Mouse (Mus musculus): ENCODE measurements around the gene Lrrc74b.
"Not testable (repeated sequence)": the region's sequence is repeated elsewhere in the genome, so short reads cannot be mapped to it uniquely, and the experiment has no call there.

Lrrc74b gene

DNA sequence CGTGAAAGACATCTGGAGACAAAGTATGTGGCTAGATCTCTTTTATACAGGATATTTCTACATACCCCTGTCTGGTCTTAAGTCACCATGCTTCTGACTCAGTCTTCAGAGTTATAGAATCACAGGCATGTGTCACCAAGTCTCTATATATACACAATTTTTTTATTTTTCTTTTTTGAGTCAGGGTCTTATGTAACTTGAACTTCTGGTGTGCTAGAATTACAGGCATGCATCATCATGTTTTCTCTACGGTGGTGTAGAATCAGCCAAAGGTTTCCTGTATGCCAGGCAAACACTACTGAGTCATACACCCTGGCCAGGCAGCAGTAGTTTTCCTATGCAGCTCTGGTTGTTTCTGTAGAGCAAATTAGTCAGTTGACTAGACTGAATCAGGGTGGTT is 18.4 kb downstream of the Lrrc74b start:
- no peak for DNase-seq

DNA sequence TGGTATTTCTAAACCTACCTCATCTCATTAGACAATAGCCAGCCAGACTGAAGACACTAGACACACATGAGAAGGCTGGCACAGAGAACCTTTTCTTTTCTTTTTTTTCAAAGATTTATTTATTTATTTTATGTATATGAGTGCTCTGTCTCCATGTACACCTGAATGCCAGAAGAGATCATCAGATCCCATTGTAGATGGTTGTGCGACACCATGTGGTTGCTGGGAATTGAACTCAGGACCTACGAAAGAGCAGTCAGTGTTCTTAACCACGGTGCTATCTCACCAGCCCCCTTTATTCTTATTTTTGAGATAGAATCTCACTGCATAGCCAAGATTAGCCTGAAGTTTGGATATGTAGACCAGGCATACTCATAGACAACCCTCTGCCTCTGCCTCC is 24.5 kb downstream of the Lrrc74b start:
- DNase-seq = no peak

DNA sequence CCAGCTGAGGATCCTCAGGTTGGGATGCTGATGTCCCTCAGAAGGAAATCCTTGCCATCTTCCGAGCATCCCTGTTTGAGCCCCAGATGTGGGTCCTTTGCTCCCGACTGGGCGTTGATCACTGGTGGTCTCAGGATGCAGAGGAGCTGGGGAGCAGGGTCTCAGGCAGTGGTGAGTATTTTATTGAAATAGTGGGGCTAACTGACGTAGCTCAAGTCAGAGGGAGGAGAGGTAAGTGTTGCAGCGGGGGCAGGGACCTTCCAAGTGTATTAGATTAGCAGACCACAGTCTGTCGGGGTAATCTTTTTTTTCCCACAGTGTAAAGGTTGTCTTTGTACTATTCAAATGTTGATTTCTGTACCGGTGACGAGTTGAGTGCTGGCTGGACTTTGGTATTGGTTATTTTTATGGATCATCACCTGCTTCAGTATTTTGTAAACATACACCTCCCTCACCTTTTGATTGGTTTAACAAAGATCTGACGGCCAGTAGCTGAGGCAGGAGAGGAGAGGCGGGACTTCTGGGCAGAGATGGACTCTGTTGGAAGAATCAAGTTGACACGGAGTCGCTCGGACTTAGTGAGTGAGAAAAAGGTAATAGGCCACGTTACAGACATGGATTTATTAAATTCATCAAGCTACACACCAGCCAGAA is 28.2 kb downstream of the Lrrc74b start:
- DNase-seq = no peak

DNA sequence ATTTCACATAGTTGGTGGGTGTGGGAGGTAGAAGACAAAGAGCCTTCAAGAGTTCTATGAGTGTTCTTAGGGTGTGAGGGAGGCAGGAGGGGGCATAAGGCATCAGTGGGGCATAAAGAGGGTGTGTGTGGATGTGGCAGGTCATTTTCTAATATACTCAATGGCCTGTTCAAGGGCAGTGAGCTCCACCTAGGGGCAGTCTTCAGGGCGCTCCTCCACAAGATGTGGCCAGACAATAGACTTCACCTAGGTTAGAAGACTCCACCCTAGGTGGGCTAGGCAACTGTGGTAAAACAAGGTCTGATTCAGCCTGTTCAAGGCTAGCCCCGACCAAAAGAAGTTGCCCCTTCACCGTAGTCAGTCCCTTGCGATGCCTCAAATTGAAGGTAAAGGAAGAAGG is 28.8 kb downstream of the Lrrc74b start:
- DNase-seq = peak; percentile 38

DNA sequence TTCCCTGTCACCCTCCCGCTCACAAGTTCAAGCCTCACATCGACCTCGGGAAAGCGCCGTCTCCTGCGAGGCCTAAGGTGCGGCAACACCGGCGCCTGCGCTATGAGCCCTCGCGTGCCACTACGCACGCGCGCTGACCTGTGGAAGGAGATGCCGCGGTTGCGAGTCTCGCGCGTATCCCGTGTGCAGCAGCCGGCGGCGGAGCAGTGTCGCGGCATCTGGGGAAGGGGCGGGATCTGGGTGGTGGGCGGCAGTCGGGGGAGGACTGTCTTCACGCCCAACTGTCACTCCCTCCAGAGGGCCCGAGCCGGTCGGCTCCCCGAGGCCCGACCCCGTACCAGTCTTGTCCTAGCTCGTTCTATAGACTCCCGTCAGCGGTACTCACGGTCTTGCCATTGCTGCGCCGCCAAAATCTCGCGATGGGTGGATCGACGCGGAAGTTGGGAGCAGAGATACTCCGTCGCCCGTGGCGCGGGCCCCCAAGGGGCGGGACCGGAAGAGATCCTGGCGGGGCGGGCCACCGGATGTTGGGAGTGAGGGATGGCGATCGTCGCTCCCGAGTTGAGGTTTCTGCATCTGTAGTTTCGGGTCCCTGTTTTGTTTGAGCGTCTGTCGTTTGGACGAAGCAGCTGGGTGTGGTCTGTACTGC is 30.3 kb downstream of the Lrrc74b start, which contains the start of gene Thap7:
Thap7 (minus strand) TSS at position 497 of the 649 bp plus-strand sequence.
- DNase-seq = peak; percentile 98

DNA sequence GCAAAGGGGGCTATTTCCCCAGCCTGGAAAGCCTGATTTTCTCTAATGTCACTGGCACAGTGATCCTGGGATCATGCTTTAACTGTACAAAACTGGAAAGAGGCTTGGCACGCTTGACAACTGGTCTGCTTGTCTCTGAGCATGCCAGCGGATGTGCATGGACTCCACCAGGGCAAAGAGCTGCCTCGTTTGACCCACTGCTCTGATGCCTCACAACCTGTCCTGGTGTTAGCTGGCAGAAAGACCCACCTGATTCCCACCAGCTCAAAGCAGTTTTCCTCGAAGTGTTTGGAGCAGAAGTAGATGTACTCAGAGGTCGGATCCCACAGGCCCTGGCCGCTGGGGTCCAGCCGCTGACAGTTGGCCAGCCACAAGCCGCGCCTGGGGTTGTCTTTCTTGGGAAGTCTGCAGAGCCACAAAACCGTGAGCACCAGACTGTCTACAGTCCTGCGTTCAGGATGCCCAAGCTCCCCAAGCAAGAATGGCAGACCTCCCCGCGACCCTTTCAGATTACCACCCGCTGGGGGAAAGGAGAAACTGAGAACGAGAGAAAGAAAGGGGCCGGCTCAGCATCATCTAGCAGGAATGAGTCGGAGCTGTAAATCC is 31.0 kb downstream of the Lrrc74b start:
- DNase-seq = no peak

DNA sequence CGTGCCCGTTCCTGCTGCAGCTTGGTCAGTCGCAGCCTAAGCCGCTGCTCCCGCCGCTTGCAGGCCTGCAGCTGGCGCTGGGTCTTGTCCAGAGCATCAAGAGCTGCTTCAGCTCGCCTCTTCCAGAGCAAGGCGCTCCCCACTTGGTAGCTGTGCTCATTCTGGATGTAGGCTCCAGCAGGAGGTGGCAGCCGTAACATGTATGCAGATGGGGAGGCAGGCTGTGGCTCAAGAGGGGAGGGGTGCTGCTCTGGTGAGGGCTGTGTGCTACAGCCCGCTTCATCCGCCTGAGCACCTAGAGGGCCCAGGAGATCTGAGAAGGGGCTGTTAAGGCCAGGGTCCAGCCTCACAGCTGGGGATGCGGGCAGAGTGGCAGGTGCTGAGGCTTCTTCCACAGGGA is 32.8 kb downstream of the Lrrc74b start:
- no peak for DNase-seq

DNA sequence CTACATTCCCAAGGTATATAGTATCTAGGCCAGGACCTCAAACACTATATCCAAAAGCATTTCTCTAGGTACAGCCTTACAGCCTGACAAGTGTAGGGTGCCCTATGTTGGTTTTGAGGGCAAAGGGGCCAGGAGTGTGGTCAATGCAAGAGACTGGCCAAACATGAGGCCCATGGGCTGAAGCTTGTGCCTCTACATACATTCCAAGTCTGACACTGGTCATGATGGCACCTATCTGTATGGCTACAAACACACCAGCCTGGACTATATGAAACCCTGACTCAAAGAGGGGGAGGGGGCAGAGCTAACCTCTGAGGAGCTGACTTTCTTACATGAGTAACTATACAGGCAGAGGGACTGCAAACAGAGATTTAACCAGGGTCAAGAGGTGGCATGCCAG is 33.4 kb downstream of the Lrrc74b start:
- no peak for DNase-seq

DNA sequence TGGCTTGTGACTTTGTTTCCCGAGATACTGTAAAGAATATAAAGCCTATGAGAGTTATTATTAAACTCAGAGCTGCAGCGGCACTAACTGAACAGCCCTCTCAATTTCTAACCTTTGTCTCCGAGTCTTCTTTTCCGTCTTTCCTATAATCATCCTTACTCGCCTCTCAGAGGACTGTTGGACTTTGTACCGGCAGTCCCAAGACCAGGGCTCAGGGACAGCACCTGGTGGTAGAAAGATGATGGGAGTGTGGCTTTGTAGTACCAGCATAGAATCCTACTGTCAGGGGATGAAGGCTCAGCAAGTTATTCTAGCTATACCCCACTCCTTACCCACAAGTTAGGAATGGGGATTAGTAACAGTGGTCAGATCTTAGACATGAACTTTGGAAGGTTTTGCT is 34.8 kb downstream of the Lrrc74b start:
- no peak for DNase-seq

DNA sequence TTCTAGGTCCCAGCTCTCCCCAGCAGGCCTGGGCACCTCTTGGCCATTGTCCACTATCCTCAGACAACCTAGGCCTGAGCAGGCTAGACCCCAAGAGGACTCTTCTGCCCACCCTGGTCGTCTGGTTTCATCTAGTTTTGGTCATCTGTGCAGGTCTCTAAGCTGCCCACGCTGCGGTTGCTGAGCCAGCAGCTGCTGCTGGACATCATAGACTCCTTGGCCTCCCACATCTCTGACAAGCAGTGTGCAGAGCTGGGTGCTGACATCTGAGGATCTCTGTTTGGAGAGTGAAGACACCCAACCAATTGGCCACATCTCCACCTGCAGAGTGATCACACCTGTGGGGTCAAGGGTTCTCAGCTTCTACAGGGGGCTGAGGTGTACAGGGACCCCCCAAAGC is 35.5 kb downstream of the Lrrc74b start:
- DNase-seq = no peak

DNA sequence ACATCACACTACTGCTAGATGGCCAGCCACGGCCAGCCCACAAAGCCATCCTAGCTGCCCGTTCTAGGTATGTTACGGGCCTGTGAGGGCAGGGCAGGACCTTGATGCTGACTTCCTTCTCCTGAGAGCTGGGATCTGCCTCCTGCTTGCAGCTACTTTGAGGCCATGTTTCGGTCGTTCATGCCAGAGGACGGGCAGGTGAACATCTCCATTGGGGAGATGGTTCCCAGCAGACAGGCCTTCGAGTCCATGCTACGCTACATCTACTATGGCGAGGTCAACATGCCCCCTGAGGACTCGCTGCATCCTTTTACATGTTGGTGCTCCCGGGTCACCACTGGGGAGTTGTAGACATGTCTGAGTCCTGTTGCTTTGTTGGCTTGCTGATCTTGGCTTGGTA is 36.9 kb downstream of the Lrrc74b start:
- no peak for DNase-seq

DNA sequence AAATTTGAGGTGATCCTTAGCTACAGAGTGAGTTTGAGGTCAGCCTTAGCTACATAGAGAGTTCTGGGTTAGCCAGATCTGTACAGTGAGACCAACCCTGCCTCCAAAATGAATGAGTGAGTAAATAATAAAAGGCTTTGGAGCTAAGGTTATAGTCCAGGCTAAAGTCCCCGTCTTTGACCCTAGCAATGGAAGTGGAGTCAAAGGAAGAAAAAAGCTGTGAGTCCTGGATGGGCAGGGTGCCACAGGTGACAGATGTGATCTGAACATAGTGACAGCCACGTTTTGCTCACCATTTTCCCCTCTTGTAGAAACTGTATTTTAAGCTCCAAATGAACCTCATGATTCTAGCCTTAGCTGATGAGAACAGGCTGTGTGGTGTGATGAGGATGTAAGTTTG is 42.1 kb downstream of the Lrrc74b start:
- DNase-seq = no peak

DNA sequence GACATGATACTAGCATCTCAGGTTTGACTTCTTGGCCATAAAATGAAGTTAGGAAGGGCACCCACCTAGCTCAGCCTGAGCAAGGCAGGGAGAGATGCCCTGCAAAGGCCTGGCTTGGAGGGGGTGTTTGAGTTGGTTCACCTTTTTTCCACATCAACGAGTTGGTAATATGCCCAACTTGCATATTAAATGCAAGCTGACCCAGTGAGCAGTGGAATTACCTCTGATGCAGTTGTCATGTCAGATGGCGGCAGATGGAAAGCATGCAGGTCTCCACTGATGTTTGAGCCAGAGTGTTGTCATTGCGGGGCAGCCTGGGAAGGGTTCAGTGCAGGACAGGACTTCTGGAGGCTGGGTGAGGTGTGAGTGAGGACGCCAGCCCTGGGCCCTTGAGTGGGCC is 49.6 kb downstream of the Lrrc74b start:
- DNase-seq = no peak

DNA sequence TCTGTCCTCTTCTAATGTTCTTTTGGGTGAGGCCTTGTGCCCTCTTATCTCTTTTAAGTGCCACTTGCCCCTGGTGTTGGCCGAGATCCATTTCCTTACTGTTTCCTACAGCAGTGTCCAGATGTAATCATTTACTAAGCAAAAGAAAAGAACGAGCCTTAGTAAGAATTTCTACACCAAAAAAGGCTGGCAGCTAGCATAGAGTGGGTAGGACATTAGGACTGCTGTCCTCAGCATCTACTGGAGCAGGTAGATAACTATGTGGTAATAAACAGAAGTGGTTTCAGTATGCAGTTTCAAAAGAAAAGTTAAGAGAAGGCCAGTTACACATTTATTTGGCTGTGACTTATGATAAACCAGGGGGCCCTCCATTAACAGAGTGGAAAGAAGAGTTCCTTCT is 50.4 kb downstream of the Lrrc74b start:
- DNase-seq = no peak

DNA sequence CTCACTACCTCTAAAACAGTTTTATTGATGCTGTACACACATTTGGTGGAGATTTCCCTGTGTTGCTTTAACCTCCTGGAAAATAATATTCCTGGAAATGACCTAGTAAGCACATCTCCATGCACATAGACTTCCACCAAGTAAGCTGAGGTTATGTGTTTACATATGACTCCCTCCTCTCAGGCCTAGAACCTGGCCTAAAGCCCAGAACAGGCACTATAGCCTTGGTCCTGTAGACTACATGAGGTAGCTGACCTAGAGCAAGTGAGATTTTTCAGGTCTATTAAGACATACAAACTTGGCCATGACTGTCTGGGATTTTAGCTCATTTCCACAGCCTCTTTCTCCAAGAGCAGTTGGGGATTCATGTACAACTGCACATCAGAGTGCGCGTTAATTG is 50.9 kb downstream of the Lrrc74b start:
- DNase-seq = no peak

DNA sequence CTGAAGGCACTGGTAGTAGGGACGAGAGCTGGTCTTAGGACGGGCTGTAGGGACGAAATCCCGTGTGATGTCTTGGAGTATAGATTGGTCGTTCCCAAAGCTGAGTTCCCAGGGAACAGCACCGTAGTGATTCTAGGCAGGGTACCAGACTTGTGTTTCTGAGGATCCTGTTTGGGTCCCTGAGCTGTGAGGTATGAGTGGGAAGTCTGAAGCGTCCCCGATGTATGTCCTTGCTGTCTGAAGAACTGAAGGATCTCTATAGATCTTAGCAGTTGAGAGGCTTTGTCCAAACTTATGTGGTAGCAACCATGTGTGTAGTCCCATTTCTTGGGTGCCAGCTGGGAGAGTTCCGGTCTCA is 51.8 kb downstream of the Lrrc74b start:
- no peak for DNase-seq

DNA sequence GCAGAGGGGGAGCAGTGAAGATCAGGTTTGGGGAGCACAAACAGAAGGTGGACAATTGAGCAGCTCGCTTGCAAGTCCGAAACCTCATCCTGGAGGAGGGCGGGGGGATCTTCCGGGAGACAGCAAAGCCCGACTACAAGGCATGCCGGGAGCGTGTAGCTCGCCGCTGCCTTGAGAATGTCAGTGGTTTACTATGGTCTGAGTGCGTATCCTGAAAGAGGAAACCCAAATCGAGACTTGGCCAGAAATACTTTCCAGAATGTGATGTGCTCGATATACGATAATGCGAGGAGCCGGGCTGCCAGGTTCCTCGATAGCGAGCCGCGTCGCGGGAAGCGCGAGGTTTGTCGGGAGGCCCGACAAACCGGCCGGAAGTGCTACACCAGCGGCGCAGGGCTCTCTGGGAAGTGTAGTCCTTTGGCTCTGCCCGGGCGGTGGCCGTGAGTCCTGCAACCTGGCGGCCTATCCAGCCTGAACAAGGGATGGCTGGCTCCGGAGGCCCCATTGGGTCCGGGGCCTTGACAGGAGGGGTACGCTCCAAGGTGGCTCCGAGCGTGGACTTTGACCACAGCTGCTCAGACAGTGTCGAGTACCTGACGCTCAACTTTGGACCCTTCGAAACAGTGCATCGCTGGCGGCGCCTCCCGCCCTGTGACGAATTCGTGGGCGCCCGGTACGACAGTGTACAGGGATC is 52.4 kb downstream of the Lrrc74b start, which contains the start of gene Lztr1:
Lztr1 (plus strand) TSS at position 143 of the 694 bp plus-strand sequence.
- peak; percentile 92 for DNase-seq

DNA sequence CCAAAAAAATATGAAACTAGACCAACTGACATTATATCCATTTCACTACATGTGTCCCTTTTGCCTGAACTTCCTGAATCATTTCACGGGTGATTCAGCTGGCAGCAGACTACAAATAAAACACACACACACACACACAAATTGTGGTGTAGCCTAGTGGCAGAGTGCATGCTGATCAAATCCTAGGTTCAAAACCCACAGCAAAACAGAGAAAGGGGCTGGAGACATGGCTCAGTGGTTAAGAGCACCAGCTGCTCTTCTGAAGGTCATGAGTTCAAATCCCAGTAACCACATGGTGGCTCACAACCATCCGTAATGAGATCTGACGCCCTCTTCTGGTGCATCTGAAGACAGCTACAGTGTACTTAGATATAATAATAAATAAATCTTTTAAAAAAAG is 53.0 kb downstream of the Lrrc74b start:
- not testable (repeated sequence) for DNase-seq

DNA sequence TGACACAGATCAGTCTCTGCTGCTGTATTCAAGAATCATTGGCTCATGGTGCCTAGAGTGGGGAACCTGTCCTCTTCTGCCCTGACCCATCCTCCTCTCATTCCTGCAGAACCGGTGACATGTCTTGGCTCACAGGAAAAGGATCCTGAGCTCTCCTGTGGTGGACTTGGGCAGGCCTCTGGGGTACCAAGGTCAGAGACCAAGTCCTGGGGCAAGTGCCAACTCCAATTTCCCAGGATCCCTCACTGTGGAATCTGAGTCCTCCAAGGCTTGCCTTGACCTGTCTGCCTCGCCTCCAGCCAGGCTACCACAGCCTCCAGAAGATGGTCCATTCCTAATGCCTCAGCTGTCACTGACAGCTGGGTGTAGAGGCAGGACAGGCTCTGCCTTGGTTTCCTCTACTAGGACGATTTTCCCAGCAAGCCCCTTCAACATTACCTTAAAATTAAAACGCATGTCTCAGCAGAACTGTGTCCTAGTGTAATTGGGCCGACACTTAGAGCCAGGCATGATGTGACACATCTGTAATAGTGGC is 54.0 kb downstream of the Lrrc74b start:
- DNase-seq = no peak

DNA sequence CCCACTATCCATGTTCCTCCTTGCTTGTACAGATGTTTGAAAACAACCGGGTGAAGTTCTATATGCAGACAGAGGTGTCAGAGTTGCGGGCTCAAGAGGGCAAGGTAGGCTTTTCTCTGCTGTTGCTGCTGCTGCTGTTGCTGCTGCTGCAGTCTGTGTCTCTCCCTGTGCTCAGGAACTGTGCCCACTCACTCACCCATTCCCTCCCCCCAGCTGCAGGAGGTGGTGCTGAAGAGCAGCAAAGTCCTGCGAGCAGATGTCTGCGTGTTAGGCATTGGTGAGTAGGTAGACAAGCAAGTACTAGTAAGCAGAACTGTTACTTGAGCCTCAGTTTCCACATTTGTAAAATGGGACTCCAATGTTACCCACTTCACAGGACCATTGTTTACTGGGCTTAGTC is 58.4 kb downstream of the Lrrc74b start:
- no peak for DNase-seq

DNA sequence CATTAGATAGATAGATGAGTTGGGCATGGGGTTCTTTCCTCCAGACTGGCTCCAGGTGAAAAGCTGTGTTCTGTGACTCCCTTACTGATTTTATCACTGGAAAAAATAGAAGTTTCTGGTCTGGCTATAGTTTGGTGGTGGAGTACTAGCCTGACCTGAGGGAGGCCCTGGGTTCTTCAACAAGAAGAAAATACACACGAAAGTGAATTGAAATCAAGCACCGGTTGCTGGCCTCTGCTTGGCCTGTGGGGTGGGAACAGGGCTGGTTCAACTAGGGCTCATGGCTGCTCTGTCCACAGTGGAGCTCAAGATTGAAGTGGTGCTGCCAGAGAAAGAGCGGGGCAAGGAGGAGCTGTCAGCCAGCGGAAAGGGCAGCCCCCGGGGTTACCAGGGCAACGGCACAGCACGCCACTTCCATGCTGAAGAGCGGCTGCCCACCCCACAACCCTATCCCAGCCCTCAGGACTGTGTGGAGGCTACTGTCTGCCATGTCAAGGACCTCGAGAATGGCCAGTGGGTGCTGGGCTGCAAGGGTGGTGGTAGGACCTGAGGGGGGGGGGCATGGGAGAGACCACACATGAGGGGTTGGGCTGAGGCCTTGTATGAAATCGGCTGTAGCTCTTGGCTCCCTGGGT is 61.7 kb downstream of the Lrrc74b start:
- peak; percentile 66 for DNase-seq

DNA sequence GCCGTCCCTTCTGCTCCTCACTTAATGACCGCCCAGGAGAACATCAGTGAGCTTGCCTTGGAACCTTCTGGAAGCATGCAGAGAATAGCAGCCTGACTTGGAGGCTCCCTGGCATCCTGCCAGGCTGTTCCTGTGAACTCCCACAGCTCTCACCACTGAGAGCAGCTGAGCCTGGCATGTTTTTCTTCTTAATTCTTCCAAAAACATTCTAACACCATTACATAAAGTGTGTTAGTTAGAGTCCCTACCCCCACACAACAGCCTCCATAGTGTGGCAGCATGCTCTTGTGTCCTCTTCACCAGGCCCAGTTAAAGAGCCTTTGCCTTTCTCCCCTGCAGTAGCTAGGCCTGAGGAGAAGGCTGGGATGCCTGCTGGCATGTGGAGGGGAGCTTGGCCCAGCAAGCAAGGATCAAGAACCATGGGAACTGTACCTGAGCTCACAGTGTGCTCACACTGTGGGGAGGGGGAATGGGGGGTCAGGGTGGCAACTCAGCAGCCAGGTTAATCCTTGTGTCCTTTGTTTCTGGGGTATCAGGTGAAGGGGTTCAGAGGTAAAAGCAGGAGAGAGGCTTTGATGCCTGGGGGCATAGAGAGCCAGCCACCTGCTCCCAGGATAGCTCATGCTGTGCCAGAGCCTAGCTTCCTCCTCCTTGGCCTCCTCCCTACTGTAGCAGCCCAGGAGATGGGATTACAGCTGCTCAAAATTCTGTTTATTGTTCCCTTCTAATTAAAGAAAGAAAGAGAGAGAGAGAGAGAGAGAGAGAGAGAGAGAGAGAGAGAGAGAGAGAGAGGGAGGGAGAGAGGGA is 64.3 kb downstream of the Lrrc74b start:
- DNase-seq = peak; percentile 63
